Mouse (Mus musculus): ENCODE results near the gene Clip4. TPM values are rescaled to one million over a fixed set of nuclear protein-coding genes. Genes with fewer than 3 reads are reported as not detected.
"Not testable (repeated sequence)": the region's sequence is repeated elsewhere in the genome, so short reads cannot be mapped to it uniquely, and the experiment has no call there.

The Clip4 gene
- 1.2 and 1.3 TPM in 2 replicates for polyA plus RNA-seq (2014; fragmentation: Nextera tagmentation; extraction: Ambion mirVana)

DNA sequence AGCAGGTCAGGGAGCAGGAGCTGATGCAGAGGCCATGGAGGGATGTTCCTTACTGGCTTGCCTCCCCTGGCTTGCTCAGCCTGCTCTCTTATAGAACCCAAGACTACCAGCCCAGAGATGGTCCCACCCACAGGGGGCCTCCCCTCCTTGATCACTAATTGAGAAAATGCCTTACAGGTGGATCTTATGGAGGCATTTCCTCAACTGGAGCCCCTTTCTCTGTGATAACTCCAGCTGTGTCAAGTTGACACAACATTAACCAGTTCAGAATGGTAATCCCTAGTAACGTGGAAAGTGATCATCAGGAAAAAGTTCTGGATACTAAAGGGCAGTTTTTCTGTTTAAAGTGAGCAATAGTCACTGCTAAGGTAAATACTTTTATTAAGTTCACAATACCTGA, at the start of gene Clip4:
Gene Clip4 (plus strand): TSS at position 301 of the 400 bp plus-strand sequence.
- not testable (repeated sequence) for H3K4me2 ChIP-seq; H3K27me3 ChIP-seq (replicated peaks; ENCODE audit: control insufficient read depth, insufficient read depth, low read length); H3K4me3 ChIP-seq (ENCODE audit: low read depth, low read length); ATAC-seq (replicated peaks; ENCODE audit: low FRiP score); H3K9me3 ChIP-seq (ENCODE audit: control insufficient read depth, low read length); H3K4me1 ChIP-seq (replicated peaks; ENCODE audit: control insufficient read depth, insufficient read depth, low read length); H3K9ac ChIP-seq (ENCODE audit: low read depth, low read length); H3K36me3 ChIP-seq (ENCODE audit: control insufficient read depth, insufficient read depth, low read length); H3K27ac ChIP-seq (ENCODE audit: low read depth, low read length); DNase-seq (ENCODE audit: low spot score)
- 58% methylated on average over 1 of the region's 1 CpGs for WGBS

DNA sequence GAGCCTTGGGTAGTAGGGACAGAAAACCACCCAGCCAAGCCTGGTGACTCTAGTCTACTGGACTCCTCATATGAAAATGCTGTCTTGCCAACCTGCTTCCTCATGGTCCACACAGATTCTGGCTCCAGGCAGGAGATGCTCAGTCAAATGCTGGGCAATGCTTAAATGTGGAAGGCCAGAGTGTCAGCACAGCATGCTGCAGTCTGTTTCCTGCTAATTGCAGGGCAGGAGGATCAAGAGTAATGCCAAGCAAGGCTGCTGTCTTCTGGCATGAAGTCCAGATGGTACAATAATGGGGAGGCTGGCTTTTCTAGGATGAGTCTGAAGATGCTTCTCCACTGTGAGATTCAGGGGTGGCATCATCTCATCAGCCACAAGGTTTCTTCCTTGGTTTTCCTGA, 47.8 kb upstream of the Clip4 start:
- no peak overlapping the region for H3K4me2 ChIP-seq
- H3K9me3 ChIP-seq (ENCODE audit: control insufficient read depth, low read length), result no peaks in the 10 kb centered on the region
- DNase-seq (ENCODE audit: low spot score), result no peak
- H3K27me3 ChIP-seq (replicated peaks; ENCODE audit: control insufficient read depth, insufficient read depth, low read length), result no peaks in the 10 kb centered on the region
- H3K4me1 ChIP-seq (replicated peaks; ENCODE audit: control insufficient read depth, insufficient read depth, low read length), result no peaks in the 10 kb centered on the region
- ATAC-seq (replicated peaks; ENCODE audit: low FRiP score), result no peak
- no peak overlapping the region for H3K27ac ChIP-seq (ENCODE audit: low read depth, low read length)
- no peaks in the 10 kb centered on the region for H3K36me3 ChIP-seq (ENCODE audit: control insufficient read depth, insufficient read depth, low read length)
- no peak overlapping the region for H3K4me3 ChIP-seq (ENCODE audit: low read depth, low read length)
- no peak overlapping the region for H3K9ac ChIP-seq (ENCODE audit: low read depth, low read length)

DNA sequence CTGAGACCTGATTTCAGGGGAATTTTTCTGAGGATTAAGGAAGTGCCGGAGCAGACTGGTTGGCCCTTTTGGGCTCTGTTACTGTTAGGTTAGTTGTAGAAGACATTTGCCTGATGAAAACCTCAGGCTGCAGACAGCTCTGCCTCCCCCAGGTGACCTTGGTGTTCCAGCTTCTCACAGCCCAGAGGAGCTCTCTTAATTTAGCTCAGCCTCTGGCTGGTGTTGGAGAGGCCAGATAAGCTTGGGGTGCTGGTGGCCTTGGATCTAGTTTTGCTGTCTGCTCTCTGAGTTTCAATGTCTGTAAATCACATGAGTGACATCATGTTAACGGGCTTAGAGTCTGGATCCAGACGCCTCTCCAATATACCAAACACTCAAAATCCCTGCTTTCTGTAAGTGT, 47.3 kb upstream of the Clip4 start:
- Histone ChIP-seq H3K4me2 (no peak overlapping the region), H3K9ac (ENCODE audit: low read depth, low read length) (no peak overlapping the region), H3K4me1 (replicated peaks; ENCODE audit: control insufficient read depth, insufficient read depth, low read length) (no peaks in the 10 kb centered on the region), H3K36me3 (ENCODE audit: control insufficient read depth, insufficient read depth, low read length) (no peaks in the 10 kb centered on the region), H3K9me3 (ENCODE audit: control insufficient read depth, low read length) (no peaks in the 10 kb centered on the region), H3K27me3 (replicated peaks; ENCODE audit: control insufficient read depth, insufficient read depth, low read length) (no peaks in the 10 kb centered on the region), H3K4me3 (ENCODE audit: low read depth, low read length) (no peak overlapping the region), H3K27ac (ENCODE audit: low read depth, low read length) (no peak overlapping the region)
- 59% methylated on average over 3 of the region's 3 CpGs for WGBS
- DNase-seq (ENCODE audit: low spot score) (no peak), ATAC-seq (replicated peaks; ENCODE audit: low FRiP score) (no peak)

DNA sequence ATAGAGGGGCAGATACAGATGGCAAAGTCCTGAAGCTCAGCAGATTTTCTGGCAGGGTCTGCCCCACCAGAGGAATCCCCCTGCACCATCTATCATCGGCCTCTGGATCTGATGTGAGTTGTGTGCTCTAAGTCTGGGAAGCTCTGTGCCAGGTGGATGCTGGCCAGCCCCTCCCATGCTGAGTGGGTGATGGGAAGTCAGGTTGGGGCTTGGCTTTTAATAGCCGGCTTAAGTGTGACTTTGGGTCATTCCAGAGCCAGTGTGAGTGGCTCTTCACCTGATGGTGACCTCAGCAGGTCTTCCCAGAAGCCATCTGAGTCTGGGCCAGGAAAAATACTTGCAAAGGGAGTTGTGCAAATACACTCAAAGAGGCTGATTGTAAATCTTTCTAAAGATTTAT, 37.6 kb upstream of the Clip4 start:
- 64% methylated on average over 2 of the region's 2 CpGs for WGBS
- Histone ChIP-seq H3K27ac (ENCODE audit: low read depth, low read length) (no peak overlapping the region), H3K4me2 (no peak overlapping the region), H3K4me1 (replicated peaks; ENCODE audit: control insufficient read depth, insufficient read depth, low read length) (no peaks in the 10 kb centered on the region), H3K4me3 (ENCODE audit: low read depth, low read length) (no peak overlapping the region), H3K9me3 (ENCODE audit: control insufficient read depth, low read length) (no peaks in the 10 kb centered on the region), H3K27me3 (replicated peaks; ENCODE audit: control insufficient read depth, insufficient read depth, low read length) (no peaks in the 10 kb centered on the region), H3K9ac (ENCODE audit: low read depth, low read length) (no peak overlapping the region), H3K36me3 (ENCODE audit: control insufficient read depth, insufficient read depth, low read length) (no peaks in the 10 kb centered on the region)
- no peak for ATAC-seq (replicated peaks; ENCODE audit: low FRiP score)
- no peak for DNase-seq (ENCODE audit: low spot score)

DNA sequence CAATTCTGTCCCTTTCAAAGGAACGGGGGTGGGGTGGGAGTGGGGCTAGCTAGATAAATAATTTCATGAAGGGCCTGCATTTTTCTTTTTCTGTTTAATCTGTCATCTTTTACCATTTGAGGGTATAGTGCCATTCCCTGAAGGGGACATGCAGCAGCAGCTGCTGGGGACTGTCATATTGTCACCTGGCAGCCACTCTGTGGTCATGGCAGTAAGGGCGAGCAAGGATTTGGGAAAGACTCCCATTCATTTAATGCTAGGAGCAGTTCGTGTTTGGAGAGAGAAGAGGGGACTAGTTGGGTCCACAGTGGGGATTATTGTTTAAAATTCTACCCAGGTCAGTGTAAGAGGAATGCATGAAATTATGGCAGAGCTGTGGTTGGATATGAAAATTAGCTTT, 31.8 kb upstream of the Clip4 start:
- Histone ChIP-seq H3K4me3 (ENCODE audit: low read depth, low read length) (no peak overlapping the region), H3K4me1 (replicated peaks; ENCODE audit: control insufficient read depth, insufficient read depth, low read length) (no peaks in the 10 kb centered on the region), H3K27me3 (replicated peaks; ENCODE audit: control insufficient read depth, insufficient read depth, low read length) (no peaks in the 10 kb centered on the region), H3K9me3 (ENCODE audit: control insufficient read depth, low read length) (no peaks in the 10 kb centered on the region), H3K36me3 (ENCODE audit: control insufficient read depth, insufficient read depth, low read length) (no peaks in the 10 kb centered on the region), H3K4me2 (no peak overlapping the region), H3K9ac (ENCODE audit: low read depth, low read length) (no peak overlapping the region), H3K27ac (ENCODE audit: low read depth, low read length) (no peak overlapping the region)
- DNase-seq (ENCODE audit: low spot score) (no peak), ATAC-seq (replicated peaks; ENCODE audit: low FRiP score) (no peak)
- 63% methylated on average over 3 of the region's 3 CpGs for WGBS

DNA sequence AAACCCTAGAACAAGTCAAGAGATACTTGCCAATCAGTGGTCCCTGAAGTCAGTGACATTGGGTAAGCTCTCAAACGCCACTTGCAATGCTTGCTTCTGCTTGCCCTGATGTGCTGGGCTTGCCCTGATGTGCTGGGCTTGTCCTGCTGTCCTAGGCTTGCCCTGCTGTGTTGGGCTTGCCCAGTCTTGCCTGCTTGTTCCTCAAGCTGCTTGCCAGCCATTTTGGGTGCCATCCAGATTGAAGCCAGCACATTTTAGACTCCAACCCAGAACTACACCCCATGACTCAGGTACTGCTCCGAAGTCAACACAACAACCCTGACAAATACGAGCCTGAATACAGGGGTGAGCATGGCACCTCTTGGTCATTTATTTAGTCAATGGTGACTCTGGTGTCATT, 26.1 kb upstream of the Clip4 start:
- 78% methylated on average over 3 of the region's 3 CpGs for WGBS

DNA sequence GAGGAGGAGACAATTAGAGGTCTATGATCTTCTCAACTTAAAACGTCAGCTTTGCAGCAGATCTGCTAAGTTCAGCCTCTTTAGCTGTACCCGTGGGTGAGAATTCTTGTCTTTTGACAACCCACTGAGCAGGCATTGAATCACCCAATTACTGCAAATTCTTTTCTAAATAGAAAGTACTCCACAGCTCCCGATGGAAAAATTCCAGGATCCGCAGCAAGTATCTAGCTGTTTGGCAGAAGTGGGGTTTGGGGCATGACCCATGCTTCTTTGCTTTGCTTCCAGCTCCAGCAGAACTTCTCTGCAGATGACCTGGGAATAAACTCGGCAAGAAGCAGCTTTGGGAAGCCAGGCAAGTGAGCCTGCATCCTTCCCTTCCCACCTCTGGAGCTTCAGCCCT, 25.3 kb upstream of the Clip4 start:
- no peaks in the 10 kb centered on the region for H3K9me3 ChIP-seq (ENCODE audit: control insufficient read depth, low read length)
- no peak for ATAC-seq (replicated peaks; ENCODE audit: low FRiP score)
- 49% methylated on average over 5 of the region's 5 CpGs for WGBS
- H3K27me3 ChIP-seq (replicated peaks; ENCODE audit: control insufficient read depth, insufficient read depth, low read length), result no peaks in the 10 kb centered on the region
- H3K36me3 ChIP-seq (ENCODE audit: control insufficient read depth, insufficient read depth, low read length), result no peaks in the 10 kb centered on the region
- no peak overlapping the region for H3K9ac ChIP-seq (ENCODE audit: low read depth, low read length)
- no peak for DNase-seq (ENCODE audit: low spot score)
- H3K4me1 ChIP-seq (replicated peaks; ENCODE audit: control insufficient read depth, insufficient read depth, low read length), result no peaks in the 10 kb centered on the region
- H3K4me2 ChIP-seq, result no peak overlapping the region
- H3K27ac ChIP-seq (ENCODE audit: low read depth, low read length), result no peak overlapping the region
- no peak overlapping the region for H3K4me3 ChIP-seq (ENCODE audit: low read depth, low read length)

More for the DNA sequence above, 26.1 kb upstream of the Clip4 start:
- H3K36me3 ChIP-seq (ENCODE audit: control insufficient read depth, insufficient read depth, low read length), result no peaks in the 10 kb centered on the region
- DNase-seq (ENCODE audit: low spot score) (no peak), ATAC-seq (replicated peaks; ENCODE audit: low FRiP score) (no peak)
- H3K4me2 ChIP-seq, result no peak overlapping the region
- H3K4me3 ChIP-seq (ENCODE audit: low read depth, low read length), result no peak overlapping the region
- no peaks in the 10 kb centered on the region for H3K4me1 ChIP-seq (replicated peaks; ENCODE audit: control insufficient read depth, insufficient read depth, low read length)
- no peaks in the 10 kb centered on the region for H3K9me3 ChIP-seq (ENCODE audit: control insufficient read depth, low read length)
- H3K27me3 ChIP-seq (replicated peaks; ENCODE audit: control insufficient read depth, insufficient read depth, low read length), result no peaks in the 10 kb centered on the region
- no peak overlapping the region for H3K9ac ChIP-seq (ENCODE audit: low read depth, low read length)
- H3K27ac ChIP-seq (ENCODE audit: low read depth, low read length), result no peak overlapping the region

DNA sequence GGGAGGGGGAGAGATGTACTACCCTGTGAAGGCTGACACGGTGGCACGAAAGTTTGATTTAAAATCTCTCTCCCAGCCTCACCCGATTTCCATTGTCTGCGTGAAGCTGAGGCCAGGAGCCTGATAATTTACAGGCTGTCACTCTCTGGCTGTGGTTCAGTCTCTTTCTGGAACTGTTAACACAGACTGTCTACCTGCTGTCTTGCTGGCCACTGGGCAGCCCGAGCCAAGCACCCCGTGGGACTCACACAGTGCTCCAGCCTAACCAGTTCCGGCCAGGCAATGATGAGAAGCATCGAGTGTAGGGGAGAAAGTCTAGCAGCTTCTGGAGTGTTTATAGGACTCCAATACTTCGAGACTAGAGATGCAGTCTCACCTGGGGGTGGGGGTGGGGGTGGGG, 22.2 kb upstream of the Clip4 start:
- Histone ChIP-seq H3K4me2 (no peak overlapping the region), H3K27ac (ENCODE audit: low read depth, low read length) (no peak overlapping the region), H3K9ac (ENCODE audit: low read depth, low read length) (no peak overlapping the region), H3K4me3 (ENCODE audit: low read depth, low read length) (no peak overlapping the region), H3K9me3 (ENCODE audit: control insufficient read depth, low read length) (no peaks in the 10 kb centered on the region), H3K27me3 (replicated peaks; ENCODE audit: control insufficient read depth, insufficient read depth, low read length) (no peaks in the 10 kb centered on the region), H3K36me3 (ENCODE audit: control insufficient read depth, insufficient read depth, low read length) (no peaks in the 10 kb centered on the region), H3K4me1 (replicated peaks; ENCODE audit: control insufficient read depth, insufficient read depth, low read length) (no peaks in the 10 kb centered on the region)
- no peak for DNase-seq (ENCODE audit: low spot score)
- no peak for ATAC-seq (replicated peaks; ENCODE audit: low FRiP score)
- 79% methylated on average over 9 of the region's 9 CpGs for WGBS

DNA sequence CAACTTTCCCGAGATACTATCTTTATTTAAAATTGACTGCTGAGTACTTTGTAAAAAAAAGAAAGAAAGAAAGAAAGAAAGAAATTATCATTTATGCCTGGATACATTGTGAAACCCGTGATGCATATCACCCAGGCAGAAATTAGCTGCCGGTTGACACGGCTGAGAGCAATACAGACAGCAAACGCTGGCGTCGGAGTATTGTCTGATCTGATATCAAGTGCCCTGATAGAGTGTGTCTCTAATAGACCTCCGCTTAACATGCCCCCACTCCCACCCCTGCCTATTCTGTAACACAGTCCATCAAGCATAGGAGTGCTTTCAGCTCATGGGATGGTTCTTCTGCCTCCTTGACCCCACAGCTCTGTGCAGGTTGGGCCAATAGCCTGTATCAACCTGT, 20.7 kb upstream of the Clip4 start:
- no peak overlapping the region for H3K27ac ChIP-seq (ENCODE audit: low read depth, low read length)
- no peaks in the 10 kb centered on the region for H3K27me3 ChIP-seq (replicated peaks; ENCODE audit: control insufficient read depth, insufficient read depth, low read length)
- WGBS, result 83% methylated on average over 8 of the region's 8 CpGs
- no peaks in the 10 kb centered on the region for H3K36me3 ChIP-seq (ENCODE audit: control insufficient read depth, insufficient read depth, low read length)
- no peak overlapping the region for H3K9ac ChIP-seq (ENCODE audit: low read depth, low read length)
- H3K9me3 ChIP-seq (ENCODE audit: control insufficient read depth, low read length), result no peaks in the 10 kb centered on the region
- no peak for ATAC-seq (replicated peaks; ENCODE audit: low FRiP score)
- no peak overlapping the region for H3K4me2 ChIP-seq
- H3K4me1 ChIP-seq (replicated peaks; ENCODE audit: control insufficient read depth, insufficient read depth, low read length), result no peaks in the 10 kb centered on the region
- H3K4me3 ChIP-seq (ENCODE audit: low read depth, low read length), result no peak overlapping the region
- no peak for DNase-seq (ENCODE audit: low spot score)
